Mouse (Mus musculus): ENCODE results near the gene Tcf3.

Gene Tcf3

GRCm38 (mm10) chr10:80437973-80438372, 4.5 kb upstream of the Tcf3 start:
- DNase-seq (ENCODE audit: low spot score), result no peak

GRCm38 (mm10) chr10:80436276-80436675, 2.8 kb upstream of the Tcf3 start:
- no peak for DNase-seq (ENCODE audit: low spot score)

GRCm38 (mm10) chr10:80435764-80436163, 2.3 kb upstream of the Tcf3 start:
- DNase-seq (ENCODE audit: low spot score), result no peak

DNA sequence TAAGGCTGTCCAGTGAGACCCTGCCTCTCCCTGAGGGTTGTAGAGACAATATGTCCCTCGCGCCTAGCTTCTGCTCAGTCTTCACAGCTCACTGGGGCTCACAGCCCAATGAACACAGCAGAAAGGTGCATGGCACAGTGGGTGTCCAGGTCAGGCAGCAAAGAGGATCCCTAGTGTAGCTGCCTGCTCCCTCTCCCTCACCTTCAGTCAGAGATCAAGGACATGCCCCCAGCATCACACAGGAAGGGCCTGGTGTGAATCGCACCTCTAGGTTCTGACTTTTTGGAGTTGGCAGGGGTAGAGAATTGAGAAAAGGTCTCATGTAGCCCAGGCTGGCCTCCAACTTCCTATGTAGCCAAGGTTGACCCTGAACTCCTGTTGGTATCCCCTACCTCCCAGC, 1.4 kb upstream of the Tcf3 start:
- no peak for DNase-seq (ENCODE audit: low spot score)

DNA sequence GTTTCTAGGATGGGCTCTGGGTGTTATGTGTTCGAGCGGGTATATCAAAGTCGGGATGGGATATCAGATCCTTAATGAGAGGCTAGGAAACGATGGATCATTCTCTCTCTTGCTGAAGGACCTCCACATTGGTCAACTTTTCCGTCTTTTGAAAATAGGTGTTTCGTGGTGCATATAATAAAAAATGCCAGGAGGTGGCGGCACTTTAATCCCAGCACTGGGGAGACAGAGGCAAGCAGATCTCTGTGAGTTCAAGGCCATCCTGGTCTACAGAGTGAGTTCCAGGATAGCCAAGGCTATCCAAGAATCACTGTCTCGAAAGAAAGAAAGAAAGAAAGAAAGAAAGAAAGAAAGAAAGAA, 766 bp upstream of the Tcf3 start:
- no peak for DNase-seq (ENCODE audit: low spot score)

- no peak for DNase-seq (ENCODE audit: low spot score)
Observed at GRCm38 (mm10) chr10:80432936-80433512, 423 bp downstream of the Tcf3 start.

DNA sequence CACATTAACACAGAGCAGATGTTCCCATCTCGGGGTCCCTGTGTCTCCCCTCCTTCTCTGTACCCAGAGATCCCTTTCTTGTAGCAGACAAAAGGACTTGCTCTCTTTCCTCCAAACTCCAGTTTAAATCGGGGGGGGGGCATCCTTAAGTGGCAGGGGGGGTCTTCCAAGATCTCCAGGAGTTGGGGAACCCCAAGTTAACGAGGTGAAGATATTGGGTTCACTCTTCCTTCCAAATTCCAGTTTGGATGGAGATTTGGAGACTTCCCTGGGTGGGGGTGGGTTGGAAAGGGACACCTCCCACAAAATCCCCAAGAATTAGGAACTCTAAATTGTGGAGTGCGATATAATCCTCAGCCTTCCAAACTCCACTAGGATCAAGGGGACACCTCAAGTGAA, 1.1 kb downstream of the Tcf3 start:
- DNase-seq (ENCODE audit: low spot score), result no peak

DNA sequence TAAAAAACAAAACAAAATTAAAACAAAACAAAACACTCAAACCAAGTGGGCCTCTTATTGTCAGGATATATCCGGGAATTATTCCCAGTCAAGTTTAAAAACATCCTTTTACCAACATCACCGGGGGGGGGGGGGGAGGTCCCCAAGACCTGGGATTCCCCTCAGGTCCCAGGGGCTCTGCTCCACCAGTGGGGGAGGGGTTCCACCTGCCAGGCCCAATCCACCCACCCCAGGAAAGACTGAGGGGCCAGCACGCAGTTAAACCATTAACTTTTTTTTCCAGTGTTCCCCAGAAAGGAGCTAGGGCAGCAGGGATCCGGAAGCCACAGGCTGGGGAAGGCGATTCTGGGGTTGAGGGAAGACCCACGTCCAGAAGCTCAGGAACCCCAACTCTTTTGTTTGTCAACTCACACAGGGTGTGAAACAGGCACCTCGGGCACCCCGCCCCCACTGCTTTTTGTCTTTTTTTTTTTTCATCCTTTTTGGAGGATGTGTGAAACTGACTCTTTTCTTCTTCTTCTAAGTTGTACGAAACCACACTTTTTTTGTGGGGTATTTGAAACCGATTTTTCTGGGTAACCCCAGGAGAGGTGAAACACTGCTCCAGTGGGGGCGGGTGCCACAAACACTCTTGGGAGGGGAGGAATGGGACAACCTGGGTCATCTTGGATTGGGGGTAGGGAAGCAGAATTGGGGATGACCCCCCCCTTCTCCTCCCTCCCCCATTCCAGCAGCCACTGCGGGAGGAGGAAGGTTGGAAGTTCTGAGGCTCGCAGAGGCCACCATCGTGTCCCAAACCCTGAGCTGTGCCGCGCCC, 1.7 kb downstream of the Tcf3 start:
- no peak for DNase-seq (ENCODE audit: low spot score)

DNA sequence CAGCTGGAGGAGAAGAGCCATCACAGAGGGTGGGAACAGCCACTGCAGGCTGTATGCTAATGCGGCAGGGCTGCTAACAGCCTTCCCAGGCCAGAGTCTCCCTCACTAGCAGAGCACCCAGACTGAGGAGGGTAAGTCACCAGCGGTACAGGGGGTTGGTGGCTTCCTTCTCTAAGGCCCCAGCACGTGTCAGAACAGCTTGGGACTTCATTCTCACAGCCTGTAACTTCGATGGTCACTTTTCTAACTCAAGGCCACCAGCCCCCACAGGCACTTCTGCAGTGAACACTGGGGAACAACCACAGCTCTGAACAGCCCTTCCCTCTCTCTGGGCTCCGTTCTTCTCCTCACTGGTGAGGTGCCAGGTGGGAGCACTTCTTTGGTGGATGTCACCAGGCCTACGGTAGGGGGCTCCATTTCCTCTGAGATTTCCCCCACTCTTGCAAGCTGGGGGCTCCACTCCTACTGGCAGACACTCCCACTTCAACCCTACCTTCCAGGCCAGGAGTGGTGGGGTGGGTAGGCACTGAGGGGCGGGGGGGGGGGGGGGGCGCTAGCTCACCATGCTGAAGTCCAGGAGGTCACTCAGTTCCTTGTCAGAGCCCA, 3.0 kb downstream of the Tcf3 start:
- no peak for DNase-seq (ENCODE audit: low spot score)

DNA sequence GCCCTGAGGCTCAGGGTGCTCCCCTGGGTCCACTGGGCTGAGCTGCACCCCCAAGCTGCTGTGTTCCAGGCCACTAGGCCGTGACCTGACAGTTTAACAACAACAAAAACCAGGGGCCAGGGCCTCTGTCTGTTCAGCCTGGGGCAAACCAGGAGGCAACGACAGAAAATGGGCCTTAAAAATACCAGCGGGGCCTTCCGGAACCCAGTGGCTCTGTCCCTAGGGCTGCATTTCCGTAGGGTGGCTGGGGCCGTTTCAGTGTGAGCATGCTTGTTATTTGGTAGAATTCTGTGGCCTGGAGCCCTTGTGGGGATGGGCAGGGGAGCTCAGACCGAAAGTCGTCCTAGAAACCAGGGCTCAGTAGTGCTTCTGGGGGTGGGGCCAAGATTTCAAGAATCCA, 3.6 kb downstream of the Tcf3 start:
- no peak for DNase-seq (ENCODE audit: low spot score)

DNA sequence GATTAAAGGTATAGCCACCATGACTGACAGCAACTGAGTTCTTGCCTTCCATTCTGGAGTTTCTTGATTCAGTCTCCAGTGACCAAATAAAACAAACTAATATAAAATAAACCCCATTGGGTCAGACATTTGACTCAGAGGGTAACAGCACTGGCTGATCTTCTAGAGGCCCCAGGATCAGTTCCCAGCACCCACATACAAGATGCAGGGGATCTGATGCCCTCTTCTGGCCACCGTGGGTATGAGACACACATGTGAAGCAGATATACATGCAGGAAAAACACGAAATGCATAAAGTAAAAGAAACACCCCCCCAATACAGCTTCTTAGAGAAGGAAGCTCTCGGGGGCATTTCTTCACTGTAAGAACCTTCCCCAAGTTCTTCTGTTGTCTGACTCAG, 8.4 kb downstream of the Tcf3 start:
- no peak for DNase-seq (ENCODE audit: low spot score)

GRCm38 (mm10) chr10:80423562-80423961, 9.9 kb downstream of the Tcf3 start:
- DNase-seq (ENCODE audit: low spot score), result no peak

GRCm38 (mm10) chr10:80421651-80422472, 11.6 kb downstream of the Tcf3 start:
- no peak for DNase-seq (ENCODE audit: low spot score)

GRCm38 (mm10) chr10:80421208-80421607, 12.2 kb downstream of the Tcf3 start:
- no peak for DNase-seq (ENCODE audit: low spot score)

GRCm38 (mm10) chr10:80420729-80421128, 12.7 kb downstream of the Tcf3 start:
- no peak for DNase-seq (ENCODE audit: low spot score)

- DNase-seq (ENCODE audit: low spot score), result no peak
Observed at GRCm38 (mm10) chr10:80419419-80419818, 14.0 kb downstream of the Tcf3 start.

DNA sequence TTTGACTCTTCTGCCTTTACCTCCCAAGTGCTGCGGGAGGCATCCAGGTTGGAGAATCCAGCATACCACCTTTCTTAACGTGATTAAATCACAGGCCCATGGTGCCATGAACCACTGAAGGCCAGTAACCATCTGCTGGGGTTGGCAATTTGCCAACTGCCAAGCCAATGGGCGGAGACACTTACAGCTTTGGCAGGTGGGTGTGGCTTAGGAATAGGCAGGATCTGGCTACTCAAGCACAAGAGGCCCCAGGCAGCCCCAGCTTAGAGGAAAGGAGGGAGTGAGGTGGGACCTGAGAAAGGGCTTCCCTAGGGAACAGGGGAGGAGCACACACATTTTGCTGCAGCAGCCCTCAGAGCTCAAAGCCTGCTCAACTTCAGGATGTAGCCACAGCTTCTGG, 15.1 kb downstream of the Tcf3 start:
- DNase-seq (ENCODE audit: low spot score), result no peak

DNA sequence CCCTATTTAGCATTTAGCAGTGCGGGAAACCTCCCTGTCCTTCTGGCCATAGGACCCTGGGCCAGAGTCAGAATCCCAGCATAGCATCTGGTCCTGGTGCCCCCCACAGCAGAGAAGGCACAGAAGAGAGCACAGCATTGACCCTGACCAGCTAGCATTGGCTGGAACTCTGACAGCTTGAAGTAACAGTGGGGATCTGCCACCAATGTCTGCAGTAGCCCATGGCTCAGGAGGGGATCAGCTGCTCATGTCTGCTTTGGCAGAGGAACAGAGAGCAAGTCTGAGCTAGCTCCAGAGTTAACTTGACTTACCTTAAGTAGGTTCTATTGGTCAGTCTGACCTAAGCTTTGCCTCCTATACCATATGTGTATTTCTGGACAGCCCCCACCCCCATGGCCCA, 15.6 kb downstream of the Tcf3 start:
- DNase-seq (ENCODE audit: low spot score), result no peak

DNA sequence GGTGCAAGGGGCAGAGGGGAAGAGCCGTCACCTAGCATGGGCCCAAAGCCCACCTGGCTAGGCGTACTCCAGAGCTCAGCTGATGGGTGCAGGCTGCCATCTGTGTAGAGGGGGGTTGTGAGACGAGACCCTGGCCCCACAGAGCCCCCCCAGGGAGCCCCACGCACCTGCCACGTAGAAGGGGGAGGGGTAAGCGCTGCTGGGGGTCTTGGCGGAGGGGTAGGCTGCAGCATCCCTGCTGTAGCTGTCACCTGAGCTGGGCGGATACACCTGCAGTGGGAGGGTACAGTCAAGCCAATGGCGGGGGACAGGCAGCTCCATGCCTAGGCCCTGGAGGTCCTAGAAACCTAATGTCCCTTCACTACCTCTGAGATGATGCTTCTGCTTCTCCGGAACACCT, 16.1 kb downstream of the Tcf3 start:
- DNase-seq (ENCODE audit: low spot score), result no peak

- DNase-seq (ENCODE audit: low spot score), result no peak
Observed at GRCm38 (mm10) chr10:80415566-80415965, 17.9 kb downstream of the Tcf3 start.

DNA sequence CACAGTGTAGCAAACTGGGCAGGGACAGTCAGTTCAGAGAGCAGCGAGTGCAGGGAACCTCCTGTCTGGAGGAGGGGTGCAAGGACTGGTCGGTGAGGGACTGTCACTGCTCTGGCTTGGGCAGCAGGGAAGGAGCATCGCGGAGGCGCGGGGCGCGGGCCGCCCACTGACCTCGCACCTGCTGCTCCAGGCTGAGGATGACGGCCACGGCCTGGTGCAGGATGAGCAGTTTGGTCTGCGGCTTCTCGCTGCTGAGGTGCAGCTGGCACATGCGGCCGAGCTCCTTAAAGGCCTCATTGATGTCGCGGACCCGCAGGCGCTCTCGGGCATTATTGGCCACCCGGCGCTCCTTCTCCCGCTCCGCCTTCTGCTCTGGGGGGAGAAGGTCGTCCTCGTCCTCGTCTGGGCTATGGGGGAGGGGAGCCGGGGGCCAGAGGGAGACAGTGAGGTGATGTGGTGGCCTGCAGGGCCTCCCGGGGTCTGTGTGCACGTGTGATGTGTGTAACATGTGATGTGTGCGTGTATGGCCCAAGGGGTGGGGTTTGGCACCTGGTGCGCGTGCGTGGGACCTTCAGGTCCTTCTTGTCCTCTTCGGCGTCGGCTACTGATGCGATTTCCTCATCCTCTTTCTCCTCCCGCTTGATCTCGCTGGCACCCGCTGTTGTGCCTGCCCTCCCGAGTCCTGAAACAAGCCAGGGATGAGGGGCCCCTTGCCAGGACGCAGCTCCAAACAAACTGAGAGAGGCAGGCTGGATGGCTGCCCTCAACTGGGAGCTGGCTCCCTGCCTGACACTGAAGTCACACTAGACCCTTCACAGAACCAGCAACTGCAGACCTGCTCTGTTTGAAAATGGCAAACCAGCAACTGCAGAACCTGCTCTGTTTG, 20.5 kb downstream of the Tcf3 start:
- no peak for DNase-seq (ENCODE audit: low spot score)

DNA sequence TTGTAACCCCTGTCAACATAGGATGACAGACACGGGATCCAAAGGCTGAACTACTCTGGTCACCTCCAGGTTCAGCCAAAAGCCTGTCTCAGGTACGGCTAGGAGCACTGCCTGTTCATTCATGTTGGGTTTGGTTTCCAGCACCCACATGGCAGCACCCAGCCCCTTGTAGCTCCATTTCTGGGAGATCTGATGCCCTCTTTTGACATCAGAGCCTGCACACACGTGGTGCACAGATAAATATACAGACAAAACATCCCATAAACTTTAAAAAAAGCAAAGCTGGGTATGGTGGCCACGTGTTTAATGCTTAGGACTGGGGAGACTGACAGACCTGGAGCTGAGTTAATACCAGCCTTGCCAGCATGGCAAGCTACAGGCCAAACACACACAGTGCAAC, 25.5 kb downstream of the Tcf3 start:
- no peak for DNase-seq (ENCODE audit: low spot score)

Data from layer of hippocampus, adult 9-10 months (tissue).